ENCODE assay signal across 10 mouse cellular contexts in genomic region chr15:97291291-97292050, GRCm38 (mm10). TPM values are rescaled to one million over a fixed set of nuclear protein-coding genes. Genes with fewer than 3 reads are reported as not detected.
DNase-seq lines count a peak whose midpoint lies in the region; ATAC-seq and TF ChIP-seq lines count a peak whose summit lies in the region.
"Had no signal": no experiment of that assay in that cellular context is flagged by ENCODE, and none has a peak within 500 bp of the region (broad histone marks: within the 10 kb centered on the region; RNA-seq: fewer than 3 reads in every experiment).

No protein-coding gene starts in this region.

- DNase-seq in kidney, adult 11 months = peak; percentile 27
- DNase-seq in heart, postnatal 14 days = peak; percentile 65
- DNase-seq in thymus, adult 18-20 months = no peak
- DNase-seq in lung, postnatal 25 days (ENCODE audit: low spot score) = no peak
- DNase-seq in spleen, postnatal 14 days (ENCODE audit: low spot score in 2 of 2) = no peak

- 0 out of 2 replicates have a peak, but pooled peaks cover 8% of the 10 kb centered on the region for H3K4me1 ChIP-seq in kidney, embryonic 15.5 days
- no peaks in the 10 kb centered on the region for H3K4me1 ChIP-seq in cortical plate, adult 2 months (ENCODE audit: control insufficient read depth, insufficient read depth, low read length)
- H3K4me1 ChIP-seq in limb, embryonic 15.5 days = peaks cover 8% of the 10 kb centered on the region; the same call in 1 of the 2 replicates
- H3K4me1 ChIP-seq: heart, embryonic 13.5 days; liver, embryonic 15.5 days had no signal

- no peak overlapping the region for H3K4me2 ChIP-seq in kidney, embryonic 15.5 days
- H3K4me2 ChIP-seq in limb, embryonic 15.5 days = 0 out of 2 replicates have a peak overlapping the region, but pooled peaks have one; percentile 7
- H3K4me2 ChIP-seq: heart, embryonic 13.5 days; liver, embryonic 15.5 days had no signal

- H3K36me3 ChIP-seq in kidney, embryonic 15.5 days = no peaks in the 10 kb centered on the region
- H3K36me3 ChIP-seq in limb, embryonic 15.5 days = no peaks in the 10 kb centered on the region
- H3K36me3 ChIP-seq: heart, embryonic 13.5 days; liver, embryonic 15.5 days had no signal

- no peak for ATAC-seq in kidney, embryonic 15.5 days (replicated peaks; ENCODE audit: low FRiP score)
- ATAC-seq in limb, embryonic 15.5 days (ENCODE audit: insufficient number of reproducible peaks, low FRiP score, low TSS enrichment, low read depth) = no peak

- no peak overlapping the region for H3K9ac ChIP-seq in kidney, embryonic 15.5 days
- no peak overlapping the region for H3K9ac ChIP-seq in limb, embryonic 15.5 days
- H3K9ac ChIP-seq: heart, embryonic 13.5 days; liver, embryonic 15.5 days had no signal

- no peak overlapping the region for H3K4me3 ChIP-seq in kidney, embryonic 15.5 days (replicated peaks)
- H3K4me3 ChIP-seq in cortical plate, adult 2 months (ENCODE audit: insufficient read depth, low read length) = no peak overlapping the region
- H3K4me3 ChIP-seq in limb, embryonic 15.5 days = no peak overlapping the region
- H3K4me3 ChIP-seq: heart, embryonic 13.5 days; liver, embryonic 15.5 days had no signal

- no peak overlapping the region for H3K27ac ChIP-seq in kidney, embryonic 15.5 days
- H3K27ac ChIP-seq in cortical plate, adult 2 months (ENCODE audit: insufficient read depth, low read length) = 0 out of 2 replicates have a peak overlapping the region, but pooled peaks have one; percentile 26
- peak overlapping the region; percentile 43; the same call in 1 of the 2 replicates for H3K27ac ChIP-seq in limb, embryonic 15.5 days
- H3K27ac ChIP-seq: heart, embryonic 13.5 days; liver, embryonic 15.5 days had no signal

- H3K9me3 ChIP-seq in kidney, embryonic 15.5 days (replicated peaks) = no peaks in the 10 kb centered on the region
- H3K9me3 ChIP-seq in limb, embryonic 15.5 days = no peaks in the 10 kb centered on the region
- H3K9me3 ChIP-seq: heart, embryonic 13.5 days; liver, embryonic 15.5 days had no signal

- whole genome bisulfite sequencing in kidney, embryonic 15.5 days = 69% methylated on average over 21 of the region's 21 CpGs
- 59% methylated on average over 21 of the region's 21 CpGs for WGBS in limb, embryonic 15.5 days

- no peak for TF ChIP-seq POLR2A in cortical plate, adult 2 months (IDR thresholded peaks at IDR 0.05; ENCODE audit: extremely low read depth, insufficient read depth, low read length)

- no peak for TF ChIP-seq CTCF in cortical plate, adult 2 months (IDR thresholded peaks at IDR 0.05; ENCODE audit: extremely low read depth, insufficient read depth, low read length)

- intact Hi-C loops in heart, postnatal 14 days (cut with DNase I) = no loop called here

- H3K27me3 ChIP-seq in kidney, embryonic 15.5 days = no peaks in the 10 kb centered on the region
- H3K27me3 ChIP-seq in limb, embryonic 15.5 days = no peaks in the 10 kb centered on the region
- H3K27me3 ChIP-seq: heart, embryonic 13.5 days; liver, embryonic 15.5 days had no signal

RNA-seq across cellular contexts. Expression of gene Amigo2, which starts 44.4 kb away (rescaled TPM):
- polyA plus RNA-seq in kidney, embryonic 15.5 days (2015; fragmentation: Nextera tagmentation; extraction: Ambion mirVana) = 11.9 TPM in 2 replicates
- polyA plus RNA-seq in cortical plate, adult 2 months (2012; rRNA removed) = 2.2 and 2.9 TPM in 2 replicates
- total RNA-seq in heart, postnatal 14 days (2021) = 1 to 10 TPM; 7.4 to 8.4 TPM
- 3.4 and 5.1 TPM in 2 replicates for polyA plus RNA-seq in limb, embryonic 15.5 days (2015; fragmentation: Nextera tagmentation; extraction: Ambion mirVana)

RNA-seq across cellular contexts. Expression of gene Pced1b, which starts 44.6 kb away (rescaled TPM):
- 5.5 and 5.8 TPM in 2 replicates for polyA plus RNA-seq in kidney, embryonic 15.5 days (2015; fragmentation: Nextera tagmentation; extraction: Ambion mirVana)
- polyA plus RNA-seq in cortical plate, adult 2 months (2012; rRNA removed) = 9.9 and 12.4 TPM in 2 replicates
- 1 to 10 TPM; 5.5 to 6.2 TPM for total RNA-seq in heart, postnatal 14 days (2021)
- 3.5 and 3.6 TPM in 2 replicates for polyA plus RNA-seq in limb, embryonic 15.5 days (2015; fragmentation: Nextera tagmentation; extraction: Ambion mirVana)

Comparison
In these comparisons a context has a peak if more than half of its experiments do, and no peak if none do; other contexts are left out.
1. DNase-seq: peak in kidney, adult 11 months (single experiment) and heart, postnatal 14 days (2 of 2); none in thymus, adult 18-20 months (0 of 2), lung, postnatal 25 days (single experiment) and spleen, postnatal 14 days (0 of 2).